Mouse (Mus musculus) heart, embryonic 15.5 days (tissue): ENCODE measurements around the gene Angptl2. TPM values are rescaled to one million over a fixed set of nuclear protein-coding genes. Genes with fewer than 3 reads are reported as not detected.

Source experiments
- ATAC-seq: fragments of 200-750 bp; cut with Nextera tagmentation; replicated peaks from 2 replicates; pipeline ENCODE4 v1.8.0; 2017; ENCODE audit warnings: low read depth, moderate TSS enrichment; ENCODE audit not compliant: insufficient number of reproducible peaks, insufficient read depth, low FRiP score
- H3K27ac ChIP-seq: fragments of 300-500 bp; sonication (generic); 2 replicates; pipeline ENCODE4 v1.5.1; 2015; ENCODE audit warnings: mild to moderate bottlenecking, inconsistent platforms
- H3K27me3 ChIP-seq: fragments of 300-500 bp; sonication (generic); 2 replicates; pipeline ENCODE4 v1.6.1; 2015; ENCODE audit warnings: inconsistent platforms
- H3K36me3 ChIP-seq: fragments of 300-500 bp; sonication (generic); 2 replicates; pipeline ENCODE4 v1.6.1; 2015; ENCODE audit warnings: mild to moderate bottlenecking, inconsistent platforms
- H3K4me1 ChIP-seq: fragments of 300-500 bp; sonication (generic); replicated peaks from 2 replicates; pipeline ENCODE4 v1.6.1; 2015; ENCODE audit warnings: inconsistent platforms
- H3K4me2 ChIP-seq: fragments of 300-500 bp; sonication (generic); 2 replicates; pipeline ENCODE4 v1.6.1; 2015; ENCODE audit warnings: inconsistent platforms, mild to moderate bottlenecking, moderate library complexity
- H3K4me3 ChIP-seq: fragments of 300-500 bp; sonication (generic); 2 replicates; pipeline ENCODE4 v1.5.1; 2015; ENCODE audit warnings: mild to moderate bottlenecking, inconsistent platforms
- H3K9ac ChIP-seq: fragments of 300-500 bp; sonication (generic); 2 replicates; pipeline ENCODE4 v1.6.1; 2015; ENCODE audit warnings: mild to moderate bottlenecking, inconsistent platforms
- H3K9me3 ChIP-seq: fragments of 300-500 bp; sonication (generic); replicated peaks from 2 replicates; pipeline ENCODE4 v1.6.1; 2016; ENCODE audit warnings: inconsistent platforms
- WGBS: fragments of 180-500 bp; shearing (Covaris S2); methylation state at CpG from one replicate; pipeline ENCODE4 v1.1.7; 2015; ENCODE audit warnings: mixed read lengths; 5-methylcytosine and 5-hydroxymethylcytosine counted together
- polyA plus RNA-seq: library from polyadenylated mRNA; unstranded; fragments of >200 nt; fragmentation: Nextera tagmentation; extraction: Ambion mirVana; gene quantifications from 2 replicates; pipeline ENCODE4 v1.2.1, GENCODE M21; 2015

Gene Angptl2
- polyA plus RNA-seq, 1 experiment from 2014 or later = 59.1 TPM

DNA sequence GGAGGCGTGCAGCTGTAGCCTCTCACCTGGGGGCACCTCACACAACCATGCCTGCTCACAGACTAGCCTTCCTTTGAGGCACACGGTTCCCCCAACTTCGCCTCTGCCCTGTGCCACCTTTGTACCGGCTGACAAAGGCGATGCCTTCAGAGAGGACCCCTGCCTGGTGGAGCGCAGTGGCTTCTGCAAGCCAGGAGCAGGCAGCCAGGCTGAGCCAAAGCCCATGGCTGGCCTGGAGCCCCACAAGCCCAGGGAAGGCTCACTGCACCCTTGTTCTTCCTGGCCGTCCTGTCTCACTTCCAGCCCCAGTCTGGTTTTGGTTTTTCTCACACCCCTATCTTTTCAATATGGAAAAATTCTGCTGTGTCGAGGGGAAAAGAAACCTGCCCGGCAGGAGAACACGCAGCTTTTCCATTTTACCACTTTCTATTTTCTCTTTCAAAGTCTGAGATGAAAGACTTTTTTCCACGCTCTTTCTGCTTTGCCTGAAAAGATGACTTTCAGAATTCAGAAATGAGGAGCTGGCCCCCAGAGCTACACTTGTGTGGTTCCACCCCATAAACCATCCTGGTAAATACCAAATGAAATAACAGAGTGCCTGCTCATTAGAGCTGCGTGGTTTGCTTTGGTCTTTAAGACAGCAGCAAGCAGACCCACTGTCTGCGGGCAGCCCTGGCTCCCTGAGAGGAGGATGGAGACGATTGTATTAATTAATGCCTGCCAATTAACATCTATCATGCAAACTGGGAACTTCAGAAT is 36.5 kb upstream of the Angptl2 start:
- H3K9me3 ChIP-seq = no peaks in the 10 kb centered on the region
- peaks cover 32% of the 10 kb centered on the region for H3K4me1 ChIP-seq
- H3K9ac ChIP-seq = 0 out of 2 replicates have a peak overlapping the region, but pooled peaks have one; percentile 25
- no peak overlapping the region for H3K4me3 ChIP-seq
- WGBS = 75% methylated on average over 14 of the region's 14 CpGs
- no peak overlapping the region for H3K4me2 ChIP-seq
- no peak for ATAC-seq
- H3K27me3 ChIP-seq = no peaks in the 10 kb centered on the region
- H3K27ac ChIP-seq = peak overlapping the region; percentile 54
- no peaks in the 10 kb centered on the region for H3K36me3 ChIP-seq

DNA sequence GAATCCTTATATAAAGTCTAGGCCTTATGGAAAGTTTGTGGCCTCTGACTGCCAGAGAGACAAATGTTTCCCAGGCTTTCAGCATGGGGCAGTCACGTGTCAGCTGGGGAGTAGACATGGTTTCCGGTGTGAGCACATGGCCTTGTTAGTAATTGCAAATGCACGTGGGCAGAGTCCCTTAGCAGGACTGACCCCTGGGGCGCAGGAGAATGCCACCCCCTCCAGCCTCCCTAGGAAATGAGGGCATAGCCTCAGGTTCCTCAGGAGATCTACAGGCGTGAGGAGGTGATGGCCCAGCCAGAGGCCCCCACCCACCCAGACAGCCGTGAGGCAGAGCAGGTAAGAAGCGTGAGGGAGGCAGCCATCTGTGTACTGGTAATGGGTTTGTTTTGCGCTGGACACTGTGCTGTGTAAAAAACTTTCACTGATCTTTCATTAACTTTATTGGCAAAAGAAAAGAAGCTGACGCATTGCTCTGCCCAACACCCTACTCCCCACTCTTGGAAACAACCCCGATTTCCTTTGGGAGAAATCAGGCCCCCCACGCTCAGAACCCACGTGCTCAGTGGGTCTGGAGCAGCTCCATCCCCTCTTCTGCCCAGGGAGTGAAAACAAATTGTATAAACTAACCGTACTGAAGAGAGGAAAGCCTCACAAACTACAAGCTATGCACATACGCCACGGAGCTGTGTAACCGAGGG is 35.8 kb upstream of the Angptl2 start:
- no peak for ATAC-seq
- H3K4me2 ChIP-seq = no peak overlapping the region
- no peaks in the 10 kb centered on the region for H3K36me3 ChIP-seq
- no peak overlapping the region for H3K27ac ChIP-seq
- H3K4me3 ChIP-seq = no peak overlapping the region
- no peaks in the 10 kb centered on the region for H3K27me3 ChIP-seq
- WGBS = 67% methylated on average over 16 of the region's 16 CpGs
- no peak overlapping the region for H3K9ac ChIP-seq
- H3K4me1 ChIP-seq = peaks cover 34% of the 10 kb centered on the region
- no peaks in the 10 kb centered on the region for H3K9me3 ChIP-seq

DNA sequence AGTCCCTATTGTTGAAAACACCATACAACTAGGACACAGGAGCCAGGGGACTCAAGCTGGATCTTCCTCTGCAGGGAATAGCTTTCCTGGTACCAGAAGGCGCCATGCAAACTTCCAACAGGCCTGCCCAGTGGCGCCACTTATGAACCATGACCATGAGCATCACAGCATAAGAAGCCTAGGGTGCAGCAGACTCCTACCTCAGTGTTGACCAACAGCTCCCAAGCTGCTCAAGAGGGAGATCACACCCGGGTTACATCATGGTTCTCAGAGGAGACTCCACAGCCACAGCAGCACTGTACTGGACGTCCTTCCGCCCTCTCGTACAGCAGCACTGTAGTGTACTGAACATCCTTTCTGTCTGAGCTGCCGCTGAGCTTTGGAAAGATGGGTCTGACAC is 32.5 kb upstream of the Angptl2 start:
- Histone ChIP-seq H3K9ac (no peak overlapping the region), H3K4me1 (peaks cover 51% of the 10 kb centered on the region), H3K4me3 (no peak overlapping the region), H3K27ac (no peak overlapping the region), H3K4me2 (no peak overlapping the region), H3K9me3 (no peaks in the 10 kb centered on the region), H3K36me3 (no peaks in the 10 kb centered on the region), H3K27me3 (no peaks in the 10 kb centered on the region)
- ATAC-seq = no peak
- 89% methylated on average over 7 of the region's 7 CpGs for WGBS

DNA sequence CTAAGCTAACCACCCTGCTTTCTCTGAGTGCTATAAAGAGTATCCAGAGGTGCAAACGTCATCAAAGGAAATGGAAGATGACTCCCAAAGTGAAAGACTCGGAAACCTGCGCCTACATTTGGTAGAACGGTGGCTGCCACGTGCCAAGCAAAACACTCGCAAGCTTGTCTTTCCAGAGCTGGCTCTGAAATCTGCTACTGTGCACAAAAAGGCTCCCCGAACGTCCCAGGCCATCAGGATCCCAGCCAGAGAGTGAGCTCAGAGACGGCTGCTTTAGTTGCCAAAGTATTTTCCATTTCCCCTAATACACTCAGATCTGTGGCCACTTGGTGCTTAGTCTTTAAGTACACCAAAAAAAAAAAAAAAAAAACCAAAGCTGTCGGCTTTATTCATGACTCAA is 31.2 kb upstream of the Angptl2 start:
- no peak for ATAC-seq
- H3K4me2 ChIP-seq = no peak overlapping the region
- H3K36me3 ChIP-seq = no peaks in the 10 kb centered on the region
- no peaks in the 10 kb centered on the region for H3K9me3 ChIP-seq
- H3K27me3 ChIP-seq = no peaks in the 10 kb centered on the region
- WGBS = 55% methylated on average over 10 of the region's 10 CpGs
- peaks cover 51% of the 10 kb centered on the region for H3K4me1 ChIP-seq
- H3K4me3 ChIP-seq = no peak overlapping the region
- peak overlapping the region; percentile 82 for H3K27ac ChIP-seq
- no peak overlapping the region for H3K9ac ChIP-seq

DNA sequence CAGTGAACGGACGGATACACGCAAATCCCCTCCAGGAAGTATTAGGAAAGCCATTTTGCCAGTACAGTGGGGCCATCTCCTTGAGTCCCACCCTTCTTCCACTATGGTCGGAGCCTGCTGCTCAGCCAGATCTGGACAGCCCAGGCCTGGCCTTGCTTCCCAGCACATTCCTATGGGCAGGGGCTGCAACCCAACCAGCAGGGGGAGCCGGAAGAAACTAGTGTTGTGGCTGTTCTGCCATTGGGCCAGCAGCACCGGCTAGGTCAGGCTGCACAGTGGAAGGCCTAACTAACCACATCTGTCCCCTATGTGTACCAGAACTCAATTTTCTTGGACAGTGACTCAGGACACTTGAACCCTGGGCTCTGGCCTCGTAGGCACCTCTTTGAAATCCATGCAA is 30.6 kb upstream of the Angptl2 start:
- H3K4me2 ChIP-seq = no peak overlapping the region
- no peaks in the 10 kb centered on the region for H3K36me3 ChIP-seq
- 85% methylated on average over 7 of the region's 7 CpGs for WGBS
- peak overlapping the region; percentile 82 for H3K27ac ChIP-seq
- no peak overlapping the region for H3K9ac ChIP-seq
- no peaks in the 10 kb centered on the region for H3K27me3 ChIP-seq
- ATAC-seq = no peak
- H3K9me3 ChIP-seq = no peaks in the 10 kb centered on the region
- H3K4me3 ChIP-seq = no peak overlapping the region
- peaks cover 48% of the 10 kb centered on the region for H3K4me1 ChIP-seq

DNA sequence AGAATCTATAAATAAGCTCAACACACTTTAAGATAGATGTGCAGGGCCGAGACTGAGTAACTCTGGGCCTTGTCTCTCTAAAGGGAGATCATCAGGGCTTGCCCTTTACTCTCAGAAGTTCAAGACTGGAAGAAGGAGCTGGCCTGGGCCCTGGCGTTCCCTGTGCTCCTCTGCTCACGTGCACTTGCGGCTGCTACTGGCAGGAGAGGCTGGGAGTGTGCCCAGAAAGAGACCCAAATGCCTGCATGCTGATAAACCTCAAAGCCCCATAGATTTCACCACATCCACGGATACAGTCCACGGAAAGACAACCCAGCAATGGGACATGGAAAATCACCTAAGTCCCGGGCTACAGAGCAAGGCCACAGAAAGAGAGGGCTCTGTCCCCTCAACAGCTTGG is 29.4 kb upstream of the Angptl2 start:
- no peak for ATAC-seq
- Histone ChIP-seq H3K9ac (no peak overlapping the region), H3K4me3 (no peak overlapping the region), H3K27me3 (no peaks in the 10 kb centered on the region), H3K4me1 (peaks cover 48% of the 10 kb centered on the region), H3K27ac (peak overlapping the region; percentile 82), H3K4me2 (no peak overlapping the region), H3K36me3 (no peaks in the 10 kb centered on the region), H3K9me3 (no peaks in the 10 kb centered on the region)
- 26% methylated on average over 7 of the region's 7 CpGs for WGBS

DNA sequence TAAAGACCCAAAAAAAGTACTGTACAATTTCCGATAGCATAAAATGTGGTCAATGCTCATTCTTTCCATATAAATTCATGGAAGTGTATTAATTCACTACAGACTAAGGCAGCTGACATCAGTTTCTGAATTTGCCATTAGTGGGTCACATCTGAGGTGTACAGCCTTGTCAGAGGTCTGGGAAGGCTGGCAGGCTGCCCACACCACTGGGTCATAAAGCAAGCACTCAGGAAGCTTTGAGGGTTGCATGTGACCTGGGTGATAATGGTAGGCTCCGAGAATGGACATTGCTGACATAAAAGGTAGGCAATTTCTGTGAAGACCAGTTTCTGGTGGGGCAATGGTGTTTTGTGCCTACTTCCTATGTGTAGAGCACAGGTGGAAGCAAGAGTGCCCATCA is 28.0 kb upstream of the Angptl2 start:
- no peak; the same call in 1 of the 2 replicates for ATAC-seq
- Histone ChIP-seq H3K4me1 (peaks cover 48% of the 10 kb centered on the region), H3K4me2 (no peak overlapping the region), H3K9me3 (no peaks in the 10 kb centered on the region), H3K36me3 (no peaks in the 10 kb centered on the region), H3K4me3 (no peak overlapping the region), H3K27me3 (no peaks in the 10 kb centered on the region), H3K9ac (no peak overlapping the region), H3K27ac (peak overlapping the region; percentile 82)
- 54% methylated on average over 2 of the region's 2 CpGs for WGBS

DNA sequence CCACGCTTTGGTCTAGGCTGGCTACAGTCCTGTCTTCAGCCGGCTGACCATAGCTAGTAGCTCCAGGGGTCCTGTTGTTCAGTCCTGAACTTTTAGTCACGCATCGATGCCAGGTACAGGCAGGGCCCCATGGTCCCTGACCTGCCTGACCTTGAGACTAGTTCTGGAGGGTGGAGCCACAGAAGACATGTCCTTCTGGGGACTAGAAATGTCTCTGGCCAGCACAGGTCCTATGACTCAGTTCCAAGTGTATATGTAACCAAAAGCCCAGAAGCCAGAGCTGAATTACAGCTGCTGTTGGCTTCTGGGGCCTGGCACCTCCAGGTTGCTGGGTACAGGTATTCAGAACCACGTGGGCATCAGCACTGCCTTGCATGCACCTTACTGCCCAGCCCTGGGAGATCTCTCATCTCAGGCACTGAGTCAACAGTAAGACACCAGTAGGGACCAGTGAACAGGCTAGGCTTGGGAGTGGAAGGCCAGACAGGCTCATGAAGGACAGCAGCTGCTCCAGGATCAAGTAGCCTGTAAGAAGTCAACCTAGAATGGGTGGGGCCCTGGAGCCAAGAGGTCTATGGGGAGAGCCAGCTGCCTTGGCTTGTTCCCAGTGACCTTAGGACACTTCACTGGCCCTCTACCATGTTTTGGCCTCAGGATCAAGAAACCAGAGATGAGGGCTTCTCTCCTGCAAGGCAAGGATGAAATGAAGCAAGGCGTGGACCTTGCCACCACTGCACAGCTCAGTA is 26.8 kb upstream of the Angptl2 start:
- H3K27ac ChIP-seq = peak overlapping the region; percentile 82
- H3K36me3 ChIP-seq = no peaks in the 10 kb centered on the region
- H3K9ac ChIP-seq = no peak overlapping the region
- ATAC-seq = no peak
- peaks cover 48% of the 10 kb centered on the region for H3K4me1 ChIP-seq
- H3K4me2 ChIP-seq = no peak overlapping the region
- no peaks in the 10 kb centered on the region for H3K9me3 ChIP-seq
- 81% methylated on average over 6 of the region's 6 CpGs for WGBS
- no peak overlapping the region for H3K4me3 ChIP-seq
- no peaks in the 10 kb centered on the region for H3K27me3 ChIP-seq

DNA sequence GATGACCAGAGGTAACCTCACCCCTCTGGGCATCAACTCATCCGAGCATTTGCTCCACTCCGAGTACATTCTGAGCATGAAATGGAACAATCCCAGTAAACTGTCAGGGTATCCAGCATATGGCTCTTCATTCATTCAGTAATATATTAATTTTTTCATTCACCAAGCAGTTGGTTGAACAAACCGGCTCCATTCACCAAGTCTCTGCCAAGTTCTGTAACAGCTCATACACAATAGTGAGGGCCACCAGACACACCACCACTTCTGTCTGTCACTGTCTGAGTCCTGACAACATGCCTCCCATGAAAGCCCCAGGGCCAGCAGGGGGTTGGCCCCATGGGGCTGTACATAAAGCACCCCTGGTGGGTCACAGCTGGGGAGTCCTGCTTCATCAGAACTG is 25.9 kb upstream of the Angptl2 start:
- no peak overlapping the region for H3K27ac ChIP-seq
- H3K4me1 ChIP-seq = peaks cover 47% of the 10 kb centered on the region
- no peak for ATAC-seq
- WGBS = 84% methylated on average over 3 of the region's 3 CpGs
- H3K27me3 ChIP-seq = no peaks in the 10 kb centered on the region
- no peaks in the 10 kb centered on the region for H3K9me3 ChIP-seq
- no peak overlapping the region for H3K9ac ChIP-seq
- no peak overlapping the region for H3K4me3 ChIP-seq
- H3K36me3 ChIP-seq = no peaks in the 10 kb centered on the region
- no peak overlapping the region for H3K4me2 ChIP-seq

DNA sequence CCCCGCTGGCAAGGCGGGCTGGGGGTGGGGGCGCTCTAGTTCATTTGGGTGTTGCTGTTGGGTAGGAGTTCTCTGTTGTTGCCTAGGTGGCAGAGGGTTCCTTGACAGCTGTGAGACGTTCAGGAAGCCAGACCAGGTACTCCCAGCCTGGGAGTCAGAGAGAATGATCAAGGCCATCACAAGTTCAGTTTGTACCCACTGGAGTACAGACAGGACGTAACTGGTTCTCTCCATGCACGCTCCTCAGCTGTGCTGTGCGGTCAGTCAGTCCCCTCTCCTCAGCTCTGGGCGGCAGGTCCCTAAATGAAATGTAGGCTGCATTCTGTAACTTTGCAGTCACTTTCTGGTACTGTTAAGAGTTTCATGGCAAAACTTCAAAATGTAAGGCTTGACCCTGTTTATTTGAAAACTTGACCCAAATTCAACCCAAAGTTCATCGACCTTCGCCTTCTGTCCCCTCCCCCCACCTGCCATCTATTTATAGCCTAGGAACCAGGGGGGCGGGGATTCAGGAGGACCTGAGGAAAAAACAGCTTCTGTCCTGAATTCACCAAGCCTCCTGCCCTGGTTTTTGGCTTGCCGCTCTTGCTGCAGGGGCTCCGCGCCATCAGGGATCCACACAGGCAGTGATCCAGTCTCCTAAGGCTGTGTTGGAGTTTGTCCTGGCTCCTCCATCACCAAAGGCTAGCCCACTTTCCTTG is 15.4 kb upstream of the Angptl2 start:
- 50% methylated on average over 14 of the region's 14 CpGs for WGBS
- Histone ChIP-seq H3K4me3 (no peak overlapping the region), H3K27me3 (no peaks in the 10 kb centered on the region), H3K9me3 (no peaks in the 10 kb centered on the region), H3K27ac (peak overlapping the region; percentile 43; the same call in 1 of the 2 replicates), H3K4me1 (peaks cover 53% of the 10 kb centered on the region), H3K4me2 (peak overlapping the region; percentile 18), H3K36me3 (no peaks in the 10 kb centered on the region), H3K9ac (0 out of 2 replicates have a peak overlapping the region, but pooled peaks have one; percentile 5)
- ATAC-seq = no peak

DNA sequence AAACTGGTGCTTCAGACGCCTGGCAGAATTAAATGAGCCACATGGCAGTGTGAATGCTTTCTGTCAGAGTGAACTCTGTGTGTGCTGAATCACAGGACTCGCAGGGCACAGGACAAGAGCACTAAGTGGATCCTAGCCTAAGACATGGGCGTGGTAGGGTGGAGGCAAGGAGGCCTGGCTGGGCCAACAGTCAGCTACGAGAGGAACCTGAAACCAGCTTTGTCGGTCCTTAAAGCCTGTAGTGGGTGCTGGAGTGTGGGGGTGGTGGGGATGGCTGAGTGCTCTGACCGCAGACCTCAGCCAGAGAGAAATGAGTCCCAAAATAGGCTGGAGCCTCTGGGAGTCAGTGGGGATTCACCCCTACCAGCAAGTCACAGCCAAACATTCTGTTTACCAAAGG is 12.6 kb upstream of the Angptl2 start:
- H3K4me2 ChIP-seq = no peak overlapping the region
- H3K36me3 ChIP-seq = no peaks in the 10 kb centered on the region
- no peaks in the 10 kb centered on the region for H3K27me3 ChIP-seq
- no peaks in the 10 kb centered on the region for H3K9me3 ChIP-seq
- H3K9ac ChIP-seq = no peak overlapping the region
- no peak; the same call in 1 of the 2 replicates for ATAC-seq
- 21% methylated on average over 6 of the region's 6 CpGs for WGBS
- H3K27ac ChIP-seq = peak overlapping the region; percentile 73
- H3K4me3 ChIP-seq = no peak overlapping the region
- peaks cover 80% of the 10 kb centered on the region for H3K4me1 ChIP-seq
